Mouse (Mus musculus) testis, adult 2 months (tissue): ENCODE measurements at regions not wholly inside any gene's neighbourhood (a gene's known extent, or its start where the extent isn't known, plus 50 kb on each side); places are given as distances from the start of the nearest gene placed in this dataset.

Source experiments
- H3K27ac ChIP-seq: fragments of 200-500 bp; 2 replicates; pipeline ENCODE4 v1.5.1; 2012; ENCODE audit warnings: low read depth, low read length; ENCODE audit not compliant: control insufficient read depth, insufficient read depth
- H3K27me3 ChIP-seq: fragments of 200-500 bp; 2 replicates; pipeline ENCODE4 v1.6.1; 2012; ENCODE audit warnings: mild to moderate bottlenecking, low read length, moderate library complexity; ENCODE audit not compliant: control insufficient read depth, insufficient read depth
- H3K36me3 ChIP-seq: fragments of 200-500 bp; 2 replicates; pipeline ENCODE4 v1.6.1; 2012; ENCODE audit warnings: mild to moderate bottlenecking, low read length; ENCODE audit not compliant: control insufficient read depth, insufficient read depth
- H3K4me1 ChIP-seq: fragments of 200-500 bp; 2 replicates; pipeline ENCODE4 v1.6.1; 2012; ENCODE audit warnings: low read length; ENCODE audit not compliant: control insufficient read depth, insufficient read depth
- H3K4me3 ChIP-seq: fragments of 200-500 bp; 2 replicates; pipeline ENCODE4 v1.5.1; 2012; ENCODE audit warnings: low read depth, mild to moderate bottlenecking, low read length, moderate library complexity, mixed read lengths; ENCODE audit not compliant: control insufficient read depth
- CTCF ChIP-seq: fragments of 200-500 bp; IDR thresholded peaks from 2 replicates; pipeline ENCODE4 v1.5.1; 2012; ENCODE audit warnings: low read depth, mild to moderate bottlenecking, inconsistent platforms, low read length, moderate library complexity; ENCODE audit not compliant: control insufficient read depth, insufficient read depth, insufficient replicate concordance
- POLR2A ChIP-seq: fragments of 200-500 bp; IDR thresholded peaks from 2 replicates; pipeline ENCODE4 v1.6.1; 2012; ENCODE audit warnings: low read depth, mild to moderate bottlenecking, inconsistent platforms, low read length, moderate library complexity; ENCODE audit not compliant: control insufficient read depth

GRCm38 (mm10) chrX:57869648-57870047, 152.9 kb upstream of the Zic3 start:
- H3K36me3 ChIP-seq: no peaks in the 10 kb centered on the region
- no peaks in the 10 kb centered on the region for H3K27me3 ChIP-seq
- H3K4me1 ChIP-seq: no peaks in the 10 kb centered on the region
- H3K27ac ChIP-seq: no peak overlapping the region
- no peak for TF ChIP-seq POLR2A
- no peak for TF ChIP-seq CTCF
- H3K4me3 ChIP-seq: no peak overlapping the region

- Histone ChIP-seq H3K27me3 (no peaks in the 10 kb centered on the region), H3K27ac (no peak overlapping the region), H3K4me3 (no peak overlapping the region), H3K36me3 (no peaks in the 10 kb centered on the region), H3K4me1 (peaks cover 6% of the 10 kb centered on the region)
- TF ChIP-seq CTCF (no peak), POLR2A (no peak)
These were observed 105.8 kb upstream of the Zic3 start for GRCm38 (mm10) chrX:57916705-57917104.

- H3K27me3 ChIP-seq: no peaks in the 10 kb centered on the region
- H3K27ac ChIP-seq: no peak overlapping the region; the same call in 1 of the 2 replicates
- peaks cover 7% of the 10 kb centered on the region for H3K4me1 ChIP-seq
- TF ChIP-seq CTCF: no peak
- no peak for TF ChIP-seq POLR2A
- H3K4me3 ChIP-seq: no peak overlapping the region
- H3K36me3 ChIP-seq: no peaks in the 10 kb centered on the region
These were observed 104.9 kb upstream of the Zic3 start for GRCm38 (mm10) chrX:57917441-57918145.

- no peak overlapping the region for H3K4me3 ChIP-seq
- peaks cover 12% of the 10 kb centered on the region for H3K4me1 ChIP-seq
- no peaks in the 10 kb centered on the region for H3K36me3 ChIP-seq
- TF ChIP-seq POLR2A (no peak), CTCF (no peak)
- no peaks in the 10 kb centered on the region for H3K27me3 ChIP-seq
- H3K27ac ChIP-seq: peak overlapping the region; percentile 8; the same call in 1 of the 2 replicates
These were observed 104.1 kb upstream of the Zic3 start for GRCm38 (mm10) chrX:57918181-57919115.

GRCm38 (mm10) chrX:57919886-57920285, 102.6 kb upstream of the Zic3 start:
- Histone ChIP-seq H3K27me3 (no peaks in the 10 kb centered on the region), H3K4me1 (peaks cover 12% of the 10 kb centered on the region), H3K4me3 (peak overlapping the region; percentile 14), H3K27ac (0 out of 2 replicates have a peak overlapping the region, but pooled peaks have one; percentile 4), H3K36me3 (no peaks in the 10 kb centered on the region)
- TF ChIP-seq POLR2A (no peak), CTCF (no peak)

- H3K4me1 ChIP-seq: peaks cover 12% of the 10 kb centered on the region
- no peaks in the 10 kb centered on the region for H3K27me3 ChIP-seq
These were observed 102.1 kb upstream of the Zic3 start for GRCm38 (mm10) chrX:57920376-57920775.

GRCm38 (mm10) chrX:57921294-57921693, 101.2 kb upstream of the Zic3 start:
- H3K4me1 ChIP-seq: peaks cover 12% of the 10 kb centered on the region
- H3K36me3 ChIP-seq: no peaks in the 10 kb centered on the region
- H3K27me3 ChIP-seq: no peaks in the 10 kb centered on the region
- TF ChIP-seq CTCF (no peak), POLR2A (no peak)
- H3K27ac ChIP-seq: peak overlapping the region; percentile 70
- peak overlapping the region; percentile 38 for H3K4me3 ChIP-seq

More at GRCm38 (mm10) chrX:57920376-57920775, 102.1 kb upstream of the Zic3 start:
- no peak for TF ChIP-seq CTCF
- TF ChIP-seq POLR2A: no peak
- peak overlapping the region; percentile 54 for H3K4me3 ChIP-seq
- H3K36me3 ChIP-seq: no peaks in the 10 kb centered on the region
- H3K27ac ChIP-seq: peak overlapping the region; percentile 74; the same call in 1 of the 2 replicates
